Mouse (Mus musculus): ENCODE data around the gene Usp2. TPM values are rescaled to one million over a fixed set of nuclear protein-coding genes. Genes with fewer than 3 reads are reported as not detected.
A peak's percentile ranks its signal among the peaks of the same experiment; 100 is the strongest.

The Usp2 gene
- total and polyA plus RNA-seq, 3 experiments: 73.8 to 206 (median 75.8) TPM

DNA sequence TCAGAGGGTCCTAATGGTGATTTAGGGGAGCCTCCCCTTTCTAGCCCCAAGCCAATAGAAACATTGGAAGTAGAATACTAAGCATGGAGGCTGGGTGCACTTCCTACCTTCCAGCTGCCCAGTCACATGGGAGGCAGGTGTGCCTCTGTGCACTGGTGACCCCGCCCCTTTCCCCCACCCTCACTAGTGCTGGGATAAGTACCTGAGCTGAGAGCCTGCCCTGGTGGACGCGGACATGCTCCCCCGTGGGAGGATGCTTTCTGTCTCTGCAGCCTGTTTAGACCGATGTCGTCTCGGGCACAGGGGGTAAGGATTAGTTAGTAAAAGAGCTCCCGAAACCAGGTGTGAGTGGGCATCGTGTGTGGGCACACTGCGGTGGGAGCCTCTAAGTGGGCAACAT is 20.1 kb downstream of the Usp2 start:
- peak in 1 of 2 experiments; percentile 25 for DNase-seq
- intact Hi-C loops (cut with DNase I): loop anchor here (10.0 kb wide), 1 partner anchor 398 kb away; the partner anchor contains the start of gene Bcl9l
- Histone ChIP-seq H3K9ac (ENCODE audit: low read depth, low read length) (peak overlapping the region; percentile 59), H3K4me3 (peak overlapping the region; percentile 19), H3K27me3 (ENCODE audit: control insufficient read depth, insufficient read depth, low read length) (no peaks in the 10 kb centered on the region), H3K27ac (peak overlapping the region; percentile 90), H3K36me3 (ENCODE audit: control insufficient read depth, insufficient read depth, low read length) (peaks cover 7% of the 10 kb centered on the region; the same call in 1 of the 2 replicates), H3K79me2 (replicated peaks; ENCODE audit: control insufficient read depth, insufficient read depth, low read length) (no peaks in the 10 kb centered on the region), H3K4me1 (ENCODE audit: control insufficient read depth, insufficient read depth, low read length) (peaks cover 5% of the 10 kb centered on the region)
- WGBS: 53% methylated on average over 10 of the region's 10 CpGs
- TF ChIP-seq POLR2A (IDR thresholded peaks at IDR 0.05; ENCODE audit: insufficient read depth, low read depth, low read length): peak; percentile 56; the same call in 1 of the 2 replicates
- no peak for TF ChIP-seq CTCF (IDR thresholded peaks at IDR 0.05)
- TF ChIP-seq EP300 (IDR thresholded peaks at IDR 0.05; ENCODE audit: insufficient read depth, low read depth, low read length): no peak

DNA sequence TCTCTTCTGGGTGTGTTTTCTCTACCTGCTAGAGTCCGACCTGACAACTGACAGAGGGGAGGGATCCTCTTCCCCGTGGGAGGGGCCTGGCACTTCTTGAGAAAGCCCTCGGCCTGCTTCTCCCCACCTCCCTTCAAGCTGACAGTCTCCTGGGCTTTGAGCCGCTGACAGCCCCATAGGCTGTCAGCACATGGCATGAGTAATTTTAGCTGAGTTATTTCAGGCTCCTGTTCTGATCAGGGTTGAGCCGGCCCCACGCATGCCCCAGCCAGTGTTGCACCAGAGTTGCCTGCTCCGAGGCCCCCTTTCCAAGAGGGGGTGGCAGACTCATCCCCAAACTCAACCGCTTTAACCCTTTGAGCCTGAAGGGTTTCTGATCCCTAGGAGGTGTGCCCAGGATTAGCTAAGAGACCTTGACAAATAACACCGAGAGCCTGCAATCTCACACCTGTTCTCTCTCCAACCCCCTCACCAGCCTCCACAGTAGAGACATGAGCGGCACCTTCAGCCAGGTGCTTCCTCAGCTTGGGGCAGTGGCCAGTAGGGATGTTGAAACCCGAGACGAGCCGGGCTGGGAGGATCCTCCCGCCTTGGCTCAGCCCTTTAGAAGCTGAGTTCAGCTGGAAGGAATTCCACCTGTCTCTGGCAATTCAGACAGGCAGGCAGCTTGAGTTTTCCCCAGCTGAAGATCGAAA is 21.1 kb downstream of the Usp2 start:
- Histone ChIP-seq H3K4me1 (ENCODE audit: control insufficient read depth, insufficient read depth, low read length) (peaks cover 5% of the 10 kb centered on the region), H3K4me3 (peak overlapping the region; percentile 24; the same call in 1 of the 2 replicates), H3K79me2 (replicated peaks; ENCODE audit: control insufficient read depth, insufficient read depth, low read length) (no peaks in the 10 kb centered on the region), H3K36me3 (ENCODE audit: control insufficient read depth, insufficient read depth, low read length) (peaks cover 7% of the 10 kb centered on the region; the same call in 1 of the 2 replicates), H3K27me3 (ENCODE audit: control insufficient read depth, insufficient read depth, low read length) (no peaks in the 10 kb centered on the region), H3K27ac (peak overlapping the region; percentile 90), H3K9ac (ENCODE audit: low read depth, low read length) (peak overlapping the region; percentile 55)
- intact Hi-C loops (cut with DNase I): loop anchor here (2.0 to 10.0 kb wide), 2 partner anchors 19 to 397 kb away; partner anchors contain the start of gene Bcl9l
- peak; percentile 63 to 72 for DNase-seq
- WGBS: 24% methylated on average over 15 of the region's 15 CpGs
- 0 out of 2 replicates have a peak, but pooled peaks have one; percentile 27 for TF ChIP-seq POLR2A (IDR thresholded peaks at IDR 0.05; ENCODE audit: insufficient read depth, low read depth, low read length)
- TF ChIP-seq CTCF (IDR thresholded peaks at IDR 0.05): no peak
- TF ChIP-seq EP300 (IDR thresholded peaks at IDR 0.05; ENCODE audit: insufficient read depth, low read depth, low read length): 0 out of 2 replicates have a peak, but pooled peaks have one; percentile 56

DNA sequence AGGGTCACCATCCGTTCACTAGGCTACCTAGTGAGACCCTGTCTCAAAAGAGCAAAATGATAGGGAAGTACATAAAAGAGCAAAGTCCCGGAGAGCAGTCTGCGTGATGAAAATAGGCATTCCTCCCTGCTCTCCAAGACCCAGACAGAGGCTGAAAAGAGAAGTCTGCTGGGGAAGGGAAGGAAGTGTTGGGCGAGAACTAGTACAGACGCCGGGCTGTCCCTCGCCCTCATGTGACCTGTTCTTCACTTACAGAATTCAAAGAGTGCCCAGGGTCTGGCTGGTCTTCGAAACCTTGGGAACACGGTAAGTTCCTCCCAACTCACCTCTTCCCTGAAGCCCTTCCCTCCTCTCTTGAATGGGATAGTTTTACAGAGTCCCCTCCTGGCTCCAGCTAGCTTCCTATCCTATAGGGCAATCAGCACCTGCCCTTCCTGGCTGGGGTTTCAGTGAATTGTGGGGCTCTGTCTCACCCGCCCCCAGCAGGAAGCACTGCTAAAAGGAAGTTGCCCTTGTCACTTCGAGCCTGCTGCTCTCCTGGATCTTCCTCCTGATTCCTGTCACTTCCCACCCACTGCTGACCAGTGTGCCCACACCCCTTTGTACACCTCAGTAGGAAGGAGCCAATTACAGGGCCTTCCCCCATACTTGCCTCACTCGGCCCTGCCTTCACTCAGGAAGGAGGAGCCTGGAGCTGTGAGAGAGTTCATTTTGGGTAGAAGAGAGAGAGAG is 22.2 kb downstream of the Usp2 start:
- DNase-seq: peak in 1 of 2 experiments; percentile 36

DNA sequence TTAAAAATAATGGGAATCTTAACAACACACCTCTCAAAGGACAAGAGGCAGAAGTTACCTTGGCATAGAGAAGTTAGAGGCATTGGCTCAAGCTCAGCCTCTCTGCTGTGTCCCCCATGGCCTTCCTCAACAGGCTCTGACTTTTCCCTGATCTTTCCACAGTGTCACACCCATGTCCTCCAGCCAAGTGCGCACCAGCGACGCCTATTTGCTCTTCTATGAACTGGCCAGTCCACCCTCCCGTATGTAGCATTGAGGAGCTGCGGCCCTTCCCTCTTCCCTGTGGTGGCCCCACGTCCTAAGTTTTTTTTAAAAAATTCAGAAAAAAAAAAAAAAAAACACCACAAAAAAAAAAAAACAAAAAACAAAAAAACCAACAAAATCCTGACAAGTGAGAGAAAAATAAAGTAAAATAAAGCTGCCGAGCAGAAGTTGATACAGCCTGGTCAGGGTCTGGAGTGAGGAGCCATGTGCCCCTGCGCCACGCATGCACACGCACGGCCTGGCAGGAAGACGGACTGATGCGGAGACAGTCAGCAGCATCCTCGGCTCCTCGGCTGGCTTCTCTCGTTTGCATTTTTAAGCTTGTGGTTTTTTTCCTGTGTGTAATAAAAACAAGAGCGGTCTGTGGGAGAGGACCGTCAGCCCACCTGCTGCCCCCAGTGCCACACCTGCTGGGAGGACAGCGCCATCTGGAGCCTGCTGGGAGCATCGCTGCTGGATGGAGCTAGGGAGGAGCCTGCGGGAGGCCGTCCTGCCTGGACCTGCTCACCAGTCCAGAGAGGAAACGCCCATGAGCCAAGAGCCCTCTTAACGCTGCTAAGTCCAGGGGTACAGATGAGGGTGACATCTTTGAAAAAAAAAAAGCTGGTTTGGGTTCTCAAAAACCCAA is 27.0 kb downstream of the Usp2 start:
- H3K4me3 ChIP-seq: no peak overlapping the region
- peak overlapping the region; percentile 5; the same call in 1 of the 2 replicates for H3K27ac ChIP-seq
- H3K36me3 ChIP-seq (ENCODE audit: control insufficient read depth, insufficient read depth, low read length): peaks cover 4% of the 10 kb centered on the region; the same call in 1 of the 2 replicates
- H3K4me1 ChIP-seq (ENCODE audit: control insufficient read depth, insufficient read depth, low read length): peaks cover 1% of the 10 kb centered on the region
- WGBS: 39% methylated on average over 24 of the region's 24 CpGs
- no peak overlapping the region for H3K9ac ChIP-seq (ENCODE audit: low read depth, low read length)
- H3K27me3 ChIP-seq (ENCODE audit: control insufficient read depth, insufficient read depth, low read length): no peaks in the 10 kb centered on the region
- DNase-seq: peak; percentile 76 to 81
- TF ChIP-seq POLR2A (IDR thresholded peaks at IDR 0.05; ENCODE audit: insufficient read depth, low read depth, low read length) (peak; percentile 50; the same call in 1 of the 2 replicates), CTCF (IDR thresholded peaks at IDR 0.05) (peak; percentile 78), EP300 (IDR thresholded peaks at IDR 0.05; ENCODE audit: insufficient read depth, low read depth, low read length) (peak; percentile 43; the same call in 1 of the 2 replicates)
- intact Hi-C loops (cut with DNase I): no loop called here
- no peaks in the 10 kb centered on the region for H3K79me2 ChIP-seq (replicated peaks; ENCODE audit: control insufficient read depth, insufficient read depth, low read length)

More for the DNA sequence above, 22.2 kb downstream of the Usp2 start:
- intact Hi-C loops (cut with DNase I): loop anchor here (2.0 to 10.0 kb wide), 2 partner anchors 20 to 396 kb away; partner anchors contain the start of gene Bcl9l
- no peak for TF ChIP-seq CTCF (IDR thresholded peaks at IDR 0.05)
- no peak for TF ChIP-seq EP300 (IDR thresholded peaks at IDR 0.05; ENCODE audit: insufficient read depth, low read depth, low read length)
- TF ChIP-seq POLR2A (IDR thresholded peaks at IDR 0.05; ENCODE audit: insufficient read depth, low read depth, low read length): no peak
- no peak overlapping the region for H3K4me3 ChIP-seq
- H3K9ac ChIP-seq (ENCODE audit: low read depth, low read length): no peak overlapping the region
- WGBS: 20% methylated on average over 12 of the region's 12 CpGs
- H3K79me2 ChIP-seq (replicated peaks; ENCODE audit: control insufficient read depth, insufficient read depth, low read length): no peaks in the 10 kb centered on the region
- H3K36me3 ChIP-seq (ENCODE audit: control insufficient read depth, insufficient read depth, low read length): peaks cover 7% of the 10 kb centered on the region; the same call in 1 of the 2 replicates
- H3K27me3 ChIP-seq (ENCODE audit: control insufficient read depth, insufficient read depth, low read length): no peaks in the 10 kb centered on the region
- no peaks in the 10 kb centered on the region; the same call in none of the 2 replicates for H3K4me1 ChIP-seq (ENCODE audit: control insufficient read depth, insufficient read depth, low read length)
- H3K27ac ChIP-seq: peak overlapping the region; percentile 90

DNA sequence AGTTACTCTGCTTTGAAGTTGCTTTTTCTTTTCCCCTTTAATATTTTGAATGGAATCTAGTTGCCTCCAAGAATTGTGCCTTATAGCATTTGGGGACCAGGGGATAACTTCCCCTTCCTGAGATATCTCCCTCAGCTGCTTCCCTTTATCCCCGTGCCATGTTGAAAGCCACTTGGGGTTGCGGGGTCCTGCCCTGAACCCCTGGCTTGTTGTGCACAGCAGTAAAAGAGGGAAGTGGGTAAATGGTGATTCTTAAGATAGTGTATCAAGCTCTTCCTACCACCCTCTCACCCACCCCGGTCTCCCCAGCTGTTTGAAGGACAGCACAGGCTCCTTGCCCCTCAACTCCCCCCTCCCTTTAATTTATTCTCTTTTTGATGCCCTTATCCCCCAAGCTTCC is 27.9 kb downstream of the Usp2 start:
- H3K27ac ChIP-seq: no peak overlapping the region; the same call in 1 of the 2 replicates
- no peak overlapping the region for H3K4me3 ChIP-seq

More for the DNA sequence above, 27.9 kb downstream of the Usp2 start:
- 85% methylated on average over 3 of the region's 3 CpGs for WGBS
- Histone ChIP-seq H3K36me3 (ENCODE audit: control insufficient read depth, insufficient read depth, low read length) (peaks cover 2% of the 10 kb centered on the region; the same call in 1 of the 2 replicates), H3K4me1 (ENCODE audit: control insufficient read depth, insufficient read depth, low read length) (0 out of 2 replicates have a peak, but pooled peaks cover 1% of the 10 kb centered on the region), H3K27me3 (ENCODE audit: control insufficient read depth, insufficient read depth, low read length) (no peaks in the 10 kb centered on the region), H3K79me2 (replicated peaks; ENCODE audit: control insufficient read depth, insufficient read depth, low read length) (no peaks in the 10 kb centered on the region), H3K9ac (ENCODE audit: low read depth, low read length) (no peak overlapping the region)
- intact Hi-C loops (cut with DNase I): no loop called here
- TF ChIP-seq EP300 (IDR thresholded peaks at IDR 0.05; ENCODE audit: insufficient read depth, low read depth, low read length) (no peak), CTCF (IDR thresholded peaks at IDR 0.05) (no peak)
- no peak for DNase-seq
